Mouse (Mus musculus) urinary bladder, postnatal 25 days (tissue): Measurements from ENCODE around the gene Tgfbr3.
"Not testable (repeated sequence)": the region's sequence is repeated elsewhere in the genome, so short reads cannot be mapped to it uniquely, and the experiment has no call there.

Experiments used
- DNase-seq: peaks from one replicate; pipeline ENCODE4 v3.0.0; 2022; ENCODE audit warnings: low spot score

The Tgfbr3 gene

DNA sequence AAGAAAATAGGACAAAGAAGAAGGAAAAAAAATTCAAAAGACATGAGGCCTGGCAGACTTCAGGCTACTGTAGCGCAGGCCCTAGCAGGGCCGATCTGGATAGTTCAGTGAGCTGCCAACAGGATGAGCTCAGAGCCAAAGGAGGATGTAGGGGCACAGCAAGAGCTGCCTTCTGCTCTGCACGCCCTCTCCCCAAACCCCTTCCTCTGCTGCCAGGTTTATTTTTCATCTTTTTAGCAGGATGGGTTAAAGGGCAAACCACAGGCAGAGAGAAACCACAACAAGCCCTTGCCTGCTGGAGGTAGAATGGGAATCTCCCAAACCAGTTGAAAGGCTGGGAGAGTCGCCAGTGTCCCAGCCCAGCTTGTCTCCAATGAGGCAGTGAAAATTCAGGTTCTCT, 10.2 kb downstream of the Tgfbr3 start:
- no peak for DNase-seq

DNA sequence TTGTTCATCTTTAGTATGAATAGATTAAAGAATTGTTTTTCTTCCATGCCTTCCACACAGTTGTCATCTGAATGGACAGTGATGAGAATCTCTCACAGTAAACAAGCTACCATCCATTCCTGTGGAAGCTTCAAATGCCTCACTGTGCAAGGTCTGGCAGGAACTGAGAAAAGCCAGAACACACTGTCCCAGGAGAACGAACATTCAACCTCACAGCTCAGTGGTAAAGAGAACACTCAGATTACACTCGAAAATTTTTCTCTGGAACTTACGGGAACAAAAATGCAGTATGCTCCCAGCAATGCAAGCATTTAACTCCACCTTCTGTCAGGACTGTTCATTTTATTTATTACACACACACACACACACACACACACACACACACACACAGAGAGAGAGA, 13.2 kb downstream of the Tgfbr3 start:
- no peak for DNase-seq

DNA sequence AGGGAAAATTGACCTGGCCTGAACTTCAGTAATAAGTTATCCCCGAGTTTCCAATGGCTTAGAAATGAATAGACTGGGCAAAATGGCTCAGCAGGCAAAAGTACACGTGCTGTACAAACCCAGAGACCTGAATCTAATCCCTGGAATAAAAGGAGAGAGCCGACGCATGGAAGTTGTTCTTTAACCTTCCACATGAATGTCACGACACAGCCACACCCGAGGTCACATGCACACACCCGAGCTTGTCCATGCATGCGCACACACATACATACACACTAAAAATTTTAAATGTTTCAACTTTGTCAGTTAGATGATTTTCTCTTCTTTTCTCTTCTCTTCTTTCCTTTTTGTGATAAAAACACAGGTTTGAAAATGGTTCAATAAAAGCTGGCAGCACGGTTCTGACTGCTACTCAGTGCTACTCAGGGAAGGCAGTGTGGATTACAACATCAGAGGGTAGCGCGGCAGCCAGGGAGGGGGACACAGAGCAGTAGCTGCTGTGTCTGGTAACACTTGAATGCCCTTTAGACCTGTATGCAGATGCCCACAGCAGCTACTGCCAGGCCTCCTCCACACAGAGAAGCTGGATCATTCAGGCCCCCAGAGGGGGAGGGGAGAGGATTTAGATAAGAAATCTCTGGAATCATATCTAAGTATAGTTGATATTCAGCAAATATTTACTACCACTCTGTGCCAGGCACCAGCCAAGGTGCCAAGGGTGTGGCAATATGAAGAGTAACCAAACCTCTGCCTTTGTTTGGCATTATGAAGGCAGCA, 17.0 kb downstream of the Tgfbr3 start:
- DNase-seq = no peak

DNA sequence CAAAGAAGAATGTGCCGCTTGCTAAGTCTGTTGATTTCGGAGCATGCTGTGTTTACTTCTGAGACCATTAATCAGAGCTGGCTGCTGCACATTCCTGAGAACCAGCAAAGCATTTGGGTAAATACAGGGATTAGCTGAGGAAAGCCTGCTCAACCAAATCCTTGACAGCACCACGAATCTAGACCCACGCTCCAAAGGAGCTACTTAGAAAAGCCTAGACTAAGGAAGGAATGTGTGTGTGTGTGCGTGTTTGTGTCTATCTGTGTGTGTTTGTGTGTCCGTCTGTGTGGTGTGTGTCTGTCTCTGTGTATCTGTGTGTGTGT, 20.5 kb downstream of the Tgfbr3 start:
- no peak for DNase-seq

DNA sequence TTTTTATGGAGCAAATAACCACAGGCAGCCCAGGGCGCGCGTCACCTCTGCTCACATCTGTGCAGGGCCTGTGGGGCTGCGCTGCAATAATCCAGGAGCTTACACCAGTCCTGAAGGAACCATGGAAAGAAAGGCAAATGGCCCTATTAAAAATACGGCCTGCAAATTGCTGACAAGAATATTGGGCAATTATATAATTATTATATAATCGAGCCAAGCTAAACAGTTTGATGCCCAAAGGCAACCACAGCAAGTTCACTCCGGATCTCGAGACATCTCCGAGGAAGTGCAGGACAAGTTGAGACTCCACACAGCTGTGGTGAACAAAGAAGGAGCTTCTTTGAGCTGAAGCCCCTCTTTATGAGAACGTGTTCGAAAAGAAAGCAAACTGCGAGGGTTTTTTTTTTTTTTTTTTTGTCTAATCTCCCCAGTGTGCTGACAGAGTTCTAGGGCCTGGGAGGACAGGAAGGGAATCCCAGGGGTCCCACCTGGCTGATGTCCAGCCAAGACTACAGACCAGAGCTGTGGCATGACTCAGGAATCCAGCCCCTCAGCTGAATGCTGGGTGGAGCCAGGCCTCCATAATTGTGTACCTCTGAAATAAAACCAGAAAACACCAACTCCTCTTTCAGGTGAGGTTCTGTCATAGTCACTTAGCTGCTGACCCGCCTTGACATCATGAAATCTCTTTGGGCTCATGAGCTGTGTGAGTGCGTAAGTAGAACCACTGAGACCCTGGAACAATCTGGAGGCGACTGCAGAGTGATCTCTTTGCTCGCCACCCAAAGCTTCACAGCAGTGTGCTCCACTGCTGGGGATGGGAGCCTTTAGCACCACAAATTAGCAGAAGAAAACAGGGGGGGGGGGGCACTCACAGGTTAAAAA, 21.1 kb downstream of the Tgfbr3 start:
- no peak for DNase-seq

DNA sequence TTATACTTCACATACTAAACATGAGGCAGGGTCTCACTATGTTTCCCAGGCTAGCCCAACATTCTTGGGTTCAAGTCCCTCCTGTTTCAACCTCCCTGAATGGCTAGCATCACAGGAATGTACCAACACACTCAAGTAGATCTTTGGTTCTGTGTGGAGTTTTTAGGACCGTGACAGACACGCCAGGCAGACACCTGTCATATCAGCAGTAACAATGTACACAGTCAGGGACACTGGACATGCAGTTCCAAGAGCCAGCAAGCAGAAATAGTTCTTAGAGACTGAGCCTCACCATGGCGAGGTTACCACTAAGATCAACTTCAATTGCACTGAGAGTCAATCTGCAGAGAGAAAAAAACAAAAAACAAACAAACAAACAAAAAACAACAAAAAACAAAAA, 22.9 kb downstream of the Tgfbr3 start:
- no peak for DNase-seq

DNA sequence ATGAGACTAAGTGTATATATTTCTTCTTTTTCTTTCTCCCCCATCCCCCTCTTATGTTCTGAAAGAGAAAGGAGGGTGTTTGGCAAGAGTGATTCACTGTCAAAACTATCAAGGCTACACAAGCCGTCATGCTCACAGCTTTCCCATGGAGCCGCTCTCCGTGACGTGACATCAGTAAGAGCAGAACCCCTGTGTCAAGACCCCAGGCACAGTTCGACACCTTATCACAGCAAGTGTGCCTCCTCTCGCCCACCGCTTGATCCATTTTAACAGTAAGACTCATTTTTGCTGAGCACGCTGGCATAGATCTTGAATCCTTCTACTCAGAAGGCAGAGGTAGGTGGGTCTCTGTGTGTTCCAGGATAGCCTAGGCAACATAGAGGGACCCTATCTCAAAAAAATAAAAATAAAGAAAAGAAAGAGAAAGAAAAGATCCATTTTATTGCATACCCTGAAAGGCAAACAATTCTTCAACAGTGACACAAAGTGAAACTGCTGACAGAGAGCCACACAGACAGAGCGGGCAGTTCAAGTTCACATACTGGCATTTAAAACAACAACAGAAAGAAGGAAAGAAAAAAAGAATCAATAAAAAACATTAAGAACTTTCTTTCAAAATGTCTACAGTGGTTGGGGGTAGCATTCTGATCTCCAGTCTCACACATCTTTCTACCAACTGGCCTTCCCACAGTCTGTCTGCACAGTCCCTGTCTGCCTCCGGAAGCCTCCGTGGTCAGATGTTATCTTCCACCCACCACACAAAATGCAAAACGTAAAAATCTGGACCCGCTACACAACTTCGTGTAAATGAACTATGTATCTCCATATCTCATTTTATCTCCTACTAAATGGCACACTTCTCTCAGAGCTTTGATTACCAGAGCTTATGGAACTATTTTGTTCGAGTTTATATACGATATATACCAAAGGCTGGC, 24.7 kb downstream of the Tgfbr3 start:
- no peak for DNase-seq

DNA sequence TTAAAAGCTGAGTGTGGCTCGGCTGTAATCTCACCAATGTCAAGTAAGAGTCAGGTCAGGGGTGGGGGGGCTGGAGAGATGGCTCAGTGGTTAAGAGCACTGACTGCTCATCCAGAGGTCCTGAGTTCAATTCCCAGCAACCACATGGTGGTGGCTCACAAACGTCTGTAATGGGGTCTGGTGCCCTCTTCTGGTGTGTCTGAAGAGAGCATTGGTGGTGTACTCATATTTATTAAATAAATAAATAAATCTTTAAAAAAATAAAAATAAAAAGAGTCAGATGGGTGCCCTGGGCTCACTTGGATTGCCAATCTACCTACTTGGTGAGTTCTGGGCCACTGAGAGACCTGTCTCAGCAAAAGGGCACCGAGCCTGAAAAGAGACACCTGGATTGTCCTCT, 25.6 kb downstream of the Tgfbr3 start:
- DNase-seq = no peak

DNA sequence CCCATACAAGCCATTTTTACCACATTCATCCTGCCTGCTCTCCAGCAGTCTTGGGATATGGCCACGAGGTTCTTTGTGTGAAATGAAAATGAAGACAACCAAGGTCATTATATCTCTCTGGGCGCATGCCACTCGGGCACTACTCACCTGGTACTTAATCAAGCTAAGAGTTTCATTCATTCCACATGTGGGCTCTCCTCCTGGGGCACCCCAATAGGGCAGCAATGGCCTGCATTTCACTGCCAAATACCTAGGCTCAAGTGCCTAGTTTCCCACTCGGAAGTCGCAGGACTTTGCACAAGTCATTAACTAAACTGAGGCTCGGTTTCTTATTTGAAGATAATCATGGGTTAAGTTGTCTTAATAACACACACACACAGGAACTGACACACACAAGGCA, 27.5 kb downstream of the Tgfbr3 start:
- DNase-seq = no peak

DNA sequence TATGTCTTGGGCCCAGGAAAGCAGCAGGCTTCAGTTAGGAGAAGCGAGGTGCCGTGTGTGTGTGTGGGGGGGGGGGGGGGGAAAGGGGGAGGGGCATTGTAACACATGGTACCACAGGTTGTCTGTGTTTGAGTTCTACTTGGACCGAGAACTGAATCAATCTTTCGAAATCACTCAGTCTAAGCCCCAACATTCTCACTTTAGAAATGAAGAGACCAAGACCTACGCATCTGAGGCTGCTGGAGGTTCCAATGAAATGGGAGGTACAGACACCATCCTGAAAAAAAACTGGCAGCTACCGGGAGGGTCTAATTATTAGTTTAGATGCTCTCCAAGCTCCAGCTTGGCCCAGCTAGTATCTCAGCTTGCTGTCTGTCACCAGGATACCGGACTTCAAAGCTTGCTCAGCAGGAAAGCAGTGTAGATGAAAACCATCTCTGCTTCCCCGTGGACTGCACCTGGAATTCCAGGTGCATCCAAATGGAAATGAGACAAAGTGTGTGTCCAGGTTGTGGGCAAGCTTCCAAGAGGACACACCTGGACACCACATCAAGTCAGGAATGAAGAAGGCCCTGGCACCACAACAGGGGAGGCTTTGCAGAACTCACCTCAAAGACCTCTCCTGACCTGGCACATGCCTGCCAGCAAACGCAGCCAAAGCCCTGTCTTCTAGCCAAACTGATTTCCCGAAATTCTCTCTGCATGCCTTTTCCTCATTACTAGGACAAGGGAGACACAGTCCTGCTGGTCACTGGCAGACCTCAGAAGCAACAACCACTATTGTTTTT, 28.5 kb downstream of the Tgfbr3 start:
- DNase-seq = no peak

DNA sequence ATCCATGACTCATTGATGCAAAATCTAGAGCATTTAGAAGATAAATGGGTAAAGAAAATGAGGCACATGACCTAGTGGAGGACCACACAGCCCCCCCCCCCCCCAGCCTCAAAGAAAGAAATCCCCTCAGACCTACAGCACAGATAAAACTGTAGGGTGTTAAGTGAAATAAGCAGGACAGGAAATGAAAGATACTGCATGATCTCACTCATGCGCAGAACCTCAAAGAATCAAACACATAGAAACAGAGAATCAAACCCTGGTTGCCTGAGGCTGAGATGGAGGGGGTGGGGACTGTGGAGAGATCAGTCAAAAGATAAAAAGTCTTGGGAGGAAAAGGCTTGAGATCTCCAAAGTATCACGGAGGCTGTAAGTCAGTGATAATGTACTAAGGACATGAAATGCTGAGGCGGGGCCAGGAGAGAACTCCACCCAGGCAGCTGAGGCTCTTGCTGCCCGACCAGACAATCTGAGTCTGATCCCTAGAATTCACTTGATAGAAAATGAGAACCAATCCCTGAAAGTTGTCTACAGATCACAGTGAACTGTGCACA, 29.9 kb downstream of the Tgfbr3 start:
- no peak for DNase-seq

DNA sequence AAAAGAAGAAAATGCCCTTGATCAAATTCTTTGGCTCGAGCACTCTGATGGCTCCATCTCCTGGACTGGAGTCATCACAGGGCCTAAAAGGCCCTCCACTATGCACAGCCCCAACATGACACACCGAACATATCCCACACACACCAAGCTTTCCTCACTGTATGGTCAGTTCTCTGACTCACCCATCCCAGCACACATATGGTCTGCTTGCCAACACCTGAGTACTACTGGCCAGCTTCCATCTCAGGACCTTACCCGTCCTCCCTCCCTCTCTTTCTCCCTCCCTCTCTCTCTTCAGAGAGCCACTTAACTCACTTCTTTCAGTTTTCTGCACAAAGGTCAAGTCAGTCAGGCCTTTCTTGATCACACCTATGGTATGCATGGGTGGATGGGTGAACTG, 36.0 kb downstream of the Tgfbr3 start:
- DNase-seq = no peak

DNA sequence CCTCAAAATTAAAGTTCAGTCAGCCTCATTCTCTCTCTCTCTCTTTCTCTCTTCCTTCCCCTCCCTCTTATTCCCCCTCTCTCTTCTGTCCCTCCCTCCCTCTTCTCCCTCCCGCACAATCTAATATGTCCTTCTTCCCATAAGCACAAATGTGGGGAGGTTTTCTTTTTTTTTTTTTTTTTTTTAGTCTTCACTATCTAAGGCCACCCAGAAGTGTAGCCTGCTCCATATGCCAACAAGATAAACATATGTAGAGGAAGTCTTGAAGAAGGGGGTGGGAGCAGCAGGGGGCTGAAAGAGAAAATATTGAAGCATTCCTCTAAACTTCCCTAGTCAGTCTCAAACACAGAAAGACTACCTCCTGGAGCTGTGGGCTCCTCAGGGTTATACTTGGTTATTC, 37.0 kb downstream of the Tgfbr3 start:
- no peak for DNase-seq

DNA sequence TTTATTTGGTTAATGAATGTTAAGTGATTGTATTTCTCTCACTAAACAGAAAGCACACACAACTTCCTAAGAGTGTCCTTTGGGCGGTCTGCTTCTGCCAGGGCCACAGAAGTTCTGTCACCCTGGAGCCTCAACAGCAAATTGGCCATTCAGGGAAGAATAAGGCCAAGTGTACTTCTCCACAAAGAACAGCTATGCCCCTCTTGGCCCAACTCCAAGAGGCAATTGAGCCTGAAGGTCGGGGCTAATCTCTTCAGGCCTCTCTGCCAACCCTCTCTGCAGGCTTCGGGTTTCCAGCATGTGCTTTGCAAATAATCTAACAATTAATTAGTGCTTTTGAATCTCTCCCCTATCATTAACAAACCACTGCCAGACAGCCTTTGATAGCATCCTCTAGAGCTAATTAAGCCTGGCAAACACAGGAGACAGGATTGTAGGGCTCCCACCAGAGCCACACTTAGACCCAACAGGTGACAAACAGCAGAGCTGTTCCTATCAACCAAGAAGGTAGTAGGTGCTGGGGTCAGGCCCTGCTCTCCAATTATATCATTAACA, 37.6 kb downstream of the Tgfbr3 start:
- DNase-seq = no peak

DNA sequence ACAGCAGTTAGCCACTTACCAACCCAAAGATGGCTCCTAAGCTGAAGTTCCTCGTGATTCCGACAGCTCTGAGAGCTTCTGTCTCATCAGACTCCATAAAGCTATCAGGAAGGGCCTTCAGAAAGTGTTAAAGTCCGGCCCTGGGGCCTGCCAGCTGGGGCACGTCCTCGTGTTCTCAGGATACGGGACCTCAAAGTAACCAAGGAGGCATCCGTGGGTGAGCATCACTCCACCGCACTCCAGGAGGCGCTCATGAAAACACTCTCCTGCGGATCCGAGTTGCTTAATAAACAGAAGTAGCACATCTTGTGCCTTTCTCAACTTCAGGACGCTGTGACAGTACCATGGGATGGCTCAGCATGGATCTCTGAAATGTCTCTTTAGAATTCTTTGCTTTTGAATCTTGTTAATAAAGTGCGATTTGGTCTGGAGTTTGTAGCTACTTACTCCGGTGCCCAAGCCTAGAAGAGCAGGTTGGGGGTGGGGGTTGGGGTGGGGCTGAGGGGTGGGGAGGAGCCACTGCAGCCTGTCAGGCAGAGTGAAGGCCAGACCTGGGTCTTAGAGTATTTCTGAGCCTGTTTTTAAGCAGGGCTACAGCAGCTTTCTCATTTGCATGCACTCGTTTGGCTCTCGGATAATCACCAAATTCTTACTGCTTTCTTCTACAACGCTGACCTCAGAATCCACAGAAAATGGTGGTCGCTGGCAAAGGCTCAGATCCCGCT, 38.7 kb downstream of the Tgfbr3 start:
- DNase-seq = no peak

DNA sequence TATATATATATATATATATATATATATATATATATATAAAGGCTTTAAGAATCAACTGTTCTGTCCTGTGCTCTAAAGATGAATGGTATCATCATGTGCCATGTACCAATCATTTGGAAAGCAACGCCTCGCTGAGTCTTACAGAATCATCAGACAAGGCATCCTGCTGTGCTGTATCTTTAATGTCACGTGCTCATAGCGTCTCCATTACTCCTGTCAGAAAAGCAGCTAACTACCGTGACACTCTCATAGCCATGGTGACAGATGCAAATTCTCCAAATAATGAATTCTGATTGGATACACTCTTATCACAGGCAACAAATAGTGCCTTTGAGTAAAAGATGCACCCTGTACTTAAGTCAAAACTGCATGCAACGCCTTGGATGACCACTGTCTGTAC, 40.7 kb downstream of the Tgfbr3 start:
- no peak for DNase-seq

DNA sequence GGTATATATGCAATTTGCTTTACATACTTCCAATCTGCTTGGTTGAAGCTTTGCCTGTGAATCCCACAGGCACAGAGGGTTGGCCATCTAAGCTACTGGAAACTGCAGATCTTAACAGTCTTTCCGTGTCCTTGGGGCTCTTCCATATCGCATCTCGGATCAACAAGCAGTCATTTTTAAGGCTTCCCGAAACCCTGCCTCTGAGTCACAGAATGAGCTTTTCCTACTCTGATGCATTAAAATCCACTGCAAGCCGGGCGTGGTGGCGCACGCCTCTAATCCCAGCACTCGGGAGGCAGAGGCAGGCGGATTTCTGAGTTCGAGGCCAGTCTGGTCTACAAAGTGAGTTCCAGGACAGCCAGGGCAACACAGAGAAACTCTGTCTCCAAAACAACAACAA, 41.1 kb downstream of the Tgfbr3 start:
- not testable (repeated sequence) for DNase-seq

DNA sequence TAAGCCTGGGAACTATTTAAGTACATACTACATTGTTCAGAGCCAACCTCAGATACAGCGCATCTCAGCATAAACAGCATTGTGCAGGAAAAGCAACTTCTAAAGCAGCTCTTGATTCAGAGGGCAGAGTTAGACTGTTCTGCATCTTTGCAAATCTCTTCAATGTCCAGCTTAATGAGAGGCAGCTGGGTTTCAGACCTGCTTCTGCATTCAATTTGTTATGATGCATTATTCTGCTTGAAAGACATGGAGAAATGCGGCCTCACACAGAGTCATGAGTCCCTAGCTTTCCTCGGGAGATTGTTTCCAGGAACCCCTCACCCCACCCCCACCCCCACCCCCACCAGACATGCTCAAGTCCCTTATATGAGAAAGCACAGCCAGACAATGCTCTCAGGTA, 41.6 kb downstream of the Tgfbr3 start:
- no peak for DNase-seq

DNA sequence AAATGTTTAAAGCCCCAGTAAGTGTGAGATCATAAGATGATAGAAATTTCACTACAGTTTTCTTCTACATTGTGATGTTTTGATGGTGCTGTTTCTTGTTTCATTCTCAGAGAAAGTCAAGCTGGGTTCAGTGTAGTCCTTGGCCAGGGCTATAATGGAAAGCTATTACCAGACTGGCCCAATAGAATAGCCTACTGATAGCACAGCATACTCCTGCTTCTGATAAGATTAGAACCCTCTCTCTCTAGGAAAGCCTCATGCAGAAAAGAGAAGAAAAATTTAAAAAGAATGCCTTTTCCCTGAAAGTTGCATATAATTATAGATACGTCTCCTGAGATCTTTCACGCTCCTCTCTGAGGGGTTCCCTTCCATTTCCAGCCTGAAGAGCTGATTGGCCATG, 46.0 kb downstream of the Tgfbr3 start:
- DNase-seq = no peak

DNA sequence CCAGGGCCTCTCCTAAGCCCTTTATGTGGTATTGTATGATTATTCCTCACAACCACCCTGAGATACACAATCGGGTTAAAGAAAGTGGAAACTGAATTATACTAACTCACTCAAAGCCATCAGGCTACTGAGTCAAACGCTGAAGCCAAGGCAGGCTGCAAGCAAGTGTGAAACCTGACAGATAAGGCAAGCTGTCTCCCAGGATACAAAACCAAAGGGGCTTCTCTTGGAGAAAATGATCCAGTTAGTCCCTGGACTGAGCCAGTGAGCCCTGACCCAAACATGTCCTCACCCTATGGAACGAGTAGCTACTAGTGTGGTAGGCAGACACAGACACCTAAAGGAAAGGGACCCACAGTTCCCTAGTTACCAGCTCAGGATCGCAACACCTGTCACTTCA, 46.4 kb downstream of the Tgfbr3 start:
- DNase-seq = no peak
